Mouse (Mus musculus) intestine, postnatal 0 days (tissue): ENCODE data around the gene Plekhf1. TPM values are rescaled to one million over a fixed set of nuclear protein-coding genes. Genes with fewer than 3 reads are reported as not detected.
A peak's percentile ranks its signal among the peaks of the same experiment; 100 is the strongest.

Source experiments
- ATAC-seq: fragments of 200-750 bp; cut with Nextera tagmentation; 2 replicates; pipeline ENCODE4 v1.8.0; 2017; ENCODE audit warnings: mild to moderate bottlenecking, moderate TSS enrichment, moderate library complexity
- H3K27ac ChIP-seq: fragments of 300-500 bp; sonication (generic); 2 replicates; pipeline ENCODE4 v1.5.1; 2014; ENCODE audit warnings: mild to moderate bottlenecking, low read depth, low read length, moderate library complexity
- H3K27me3 ChIP-seq: fragments of 300-500 bp; sonication (generic); replicated peaks from 2 replicates; pipeline ENCODE4 v1.6.1; 2014; ENCODE audit warnings: low read length, mixed read lengths; ENCODE audit not compliant: control insufficient read depth, insufficient read depth
- H3K36me3 ChIP-seq: fragments of 300-500 bp; sonication (generic); 2 replicates; pipeline ENCODE4 v1.6.1; 2014; ENCODE audit warnings: mild to moderate bottlenecking, moderate library complexity; ENCODE audit not compliant: control insufficient read depth, insufficient read depth
- H3K4me1 ChIP-seq: fragments of 300-500 bp; sonication (generic); replicated peaks from 2 replicates; pipeline ENCODE4 v1.6.1; 2014; ENCODE audit warnings: antibody characterized with exemption, low read length, mixed read lengths; ENCODE audit not compliant: control insufficient read depth, insufficient read depth
- H3K4me2 ChIP-seq: fragments of 300-500 bp; sonication (generic); replicated peaks from 2 replicates; pipeline ENCODE4 v1.6.1; 2014; ENCODE audit warnings: low read depth, mild to moderate bottlenecking, moderate library complexity
- H3K4me3 ChIP-seq: fragments of 300-500 bp; sonication (generic); 2 replicates; pipeline ENCODE4 v1.5.1; 2014; ENCODE audit warnings: low read depth, low read length
- H3K9ac ChIP-seq: fragments of 300-500 bp; sonication (generic); 2 replicates; pipeline ENCODE4 v1.6.1; 2014; ENCODE audit warnings: mild to moderate bottlenecking, low read depth, low read length
- H3K9me3 ChIP-seq: fragments of 300-500 bp; sonication (generic); 2 replicates; pipeline ENCODE4 v1.6.1; 2016; ENCODE audit warnings: mixed run types; ENCODE audit not compliant: control insufficient read depth
- CTCF ChIP-seq: sonication (generic); IDR thresholded peaks from 2 replicates; pipeline ENCODE4 v1.5.1; 2016; ENCODE audit warnings: low read depth, mild to moderate bottlenecking, control low read depth, antibody characterized with exemption, moderate library complexity
- whole genome bisulfite sequencing: fragments of 180-500 bp; shearing (Covaris S2); extraction: QIAGEN DNeasy Blood & Tissue Kit; methylation state at CpG from one replicate; pipeline ENCODE4 v1.1.7; 2014; 5-methylcytosine and 5-hydroxymethylcytosine counted together
- polyA plus RNA-seq: library from polyadenylated mRNA; unstranded; fragments of >200 nt; fragmentation: Nextera tagmentation; extraction: Ambion mirVana; gene quantifications from 2 replicates; pipeline ENCODE4 v1.2.1, GENCODE M21; 2015

Gene Plekhf1
- polyA plus RNA-seq, 1 experiment from 2014 or later: 5.2 TPM

DNA sequence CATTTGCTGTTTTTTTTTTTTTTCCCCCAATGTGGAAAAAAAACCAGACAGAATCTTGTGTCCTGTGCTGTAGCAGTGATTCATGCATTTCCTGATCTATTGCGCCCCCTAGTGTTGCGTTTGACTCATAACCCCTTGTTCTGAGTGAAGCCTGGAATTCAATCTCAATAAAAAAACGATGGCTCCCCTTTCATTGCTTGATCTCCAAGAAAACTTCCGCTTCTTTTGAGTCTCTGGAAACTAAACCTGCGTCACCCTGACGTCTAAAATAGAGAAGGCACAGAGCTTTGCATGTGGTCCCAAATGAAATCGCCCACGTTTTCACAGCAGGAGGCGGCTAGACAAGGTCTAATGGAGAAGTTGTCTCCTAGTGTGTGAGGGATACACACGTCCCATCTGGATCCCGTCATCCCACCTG lies 60.1 kb downstream of the Plekhf1 start:
- Histone ChIP-seq H3K4me3 (no peak overlapping the region), H3K9me3 (no peaks in the 10 kb centered on the region), H3K4me1 (0 out of 2 replicates have a peak, but pooled peaks cover 3% of the 10 kb centered on the region), H3K4me2 (peak overlapping the region; percentile 59; the same call in 1 of the 2 replicates), H3K27ac (no peak overlapping the region), H3K9ac (no peak overlapping the region), H3K36me3 (no peaks in the 10 kb centered on the region), H3K27me3 (no peaks in the 10 kb centered on the region)
- peak; percentile 81 for TF ChIP-seq CTCF
- WGBS: 16% methylated on average over 11 of the region's 11 CpGs
- no peak for ATAC-seq

Other genes with a start within 250 kb of the Plekhf1 start
- 25.6 and 26.9 TPM in 2 replicates for gene Uri1, start 204.5 kb downstream of the Plekhf1 start, polyA plus RNA-seq
- 12.0 and 12.6 TPM in 2 replicates for gene Ccne1, start 120.5 kb downstream of the Plekhf1 start, polyA plus RNA-seq
- gene 1600014C10Rik, start 44.8 kb downstream of the Plekhf1 start, polyA plus RNA-seq: 16.9 and 18.2 TPM in 2 replicates
- 20.6 and 23.2 TPM in 2 replicates for gene Pop4, start 43.4 kb upstream of the Plekhf1 start, polyA plus RNA-seq